Mouse (Mus musculus) CH12.LX (cell line): ENCODE data around the gene Pip4k2c.

ENCODE experiments used
- CTCF ChIP-seq, 2 experiments: IDR thresholded peaks in 1 of 2; conservative IDR thresholded peaks in 1 of 2; 2 replicates each; pipeline ENCODE4 v1.5.1; 2011 to 2012; ENCODE audit warnings: low read depth in 2 of 2, low read length in 2 of 2, improper control_type of control experiment in 1 of 2, inconsistent platforms in 1 of 2, mild to moderate bottlenecking in 1 of 2, moderate library complexity in 1 of 2
- MAFK ChIP-seq: IDR thresholded peaks from 2 replicates; pipeline ENCODE4 v1.6.1; 2011; ENCODE audit warnings: low read length, improper control_type of control experiment; ENCODE audit not compliant: insufficient replicate concordance
- ZKSCAN1 ChIP-seq: IDR thresholded peaks from 2 replicates; pipeline ENCODE4 v1.6.1; 2012; ENCODE audit warnings: low read depth, inconsistent platforms, low read length, improper control_type of control experiment, borderline replicate concordance

DNA sequence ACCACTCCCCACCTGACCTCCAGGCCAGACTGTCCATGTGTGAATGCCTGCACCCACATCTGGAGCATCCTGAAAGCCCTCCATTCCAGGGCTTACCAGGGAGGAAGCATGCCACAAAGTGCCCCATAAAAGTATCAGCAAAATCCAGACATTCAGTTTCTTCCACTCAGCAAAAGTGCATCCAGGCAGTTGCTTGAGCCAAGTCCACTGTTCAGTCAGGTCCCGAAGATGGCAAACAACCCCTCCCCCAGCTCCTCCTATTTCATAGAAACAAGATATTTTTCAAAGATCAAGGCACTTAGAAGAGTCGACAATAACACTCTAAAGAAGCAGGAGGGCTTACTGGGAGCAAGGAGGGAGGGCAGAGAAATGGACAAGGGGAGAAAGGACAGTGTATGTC, 12.9 kb downstream of the Pip4k2c start:
- TF ChIP-seq CTCF (conservative IDR thresholded peaks at IDR 0.05 in 1 of 2, IDR thresholded peaks at IDR 0.05 in 1 of 2; ENCODE audit: low read depth in 2 of 2, low read length in 2 of 2) (no peak), ZKSCAN1 (no peak), MAFK (no peak)
